Mouse (Mus musculus) bone marrow macrophage, adult 2 months (primary cell): Measurements from ENCODE around the gene Cinp. TPM values are rescaled to one million over a fixed set of nuclear protein-coding genes. Genes with fewer than 3 reads are reported as not detected.

Experiments
- H3K27ac ChIP-seq: 2 replicates; pipeline ENCODE4 v1.5.1; 2012; ENCODE audit warnings: low read depth, low read length; ENCODE audit not compliant: insufficient read depth
- H3K4me1 ChIP-seq: 2 replicates; pipeline ENCODE4 v1.6.1; 2012; ENCODE audit warnings: low read length; ENCODE audit not compliant: control insufficient read depth, insufficient read depth
- H3K4me3 ChIP-seq: 2 replicates; pipeline ENCODE4 v1.5.1; 2012; ENCODE audit warnings: mild to moderate bottlenecking, low read length, moderate library complexity; ENCODE audit not compliant: insufficient read depth
- CTCF ChIP-seq: IDR thresholded peaks from 2 replicates; pipeline ENCODE4 v1.5.1; 2012; ENCODE audit warnings: low read depth, mild to moderate bottlenecking, low read length, moderate library complexity
- POLR2A ChIP-seq: IDR thresholded peaks from 2 replicates; pipeline ENCODE4 v1.6.1; 2012; ENCODE audit warnings: mild to moderate bottlenecking, low read depth, low read length, borderline replicate concordance
- polyA plus RNA-seq: library from polyadenylated mRNA; stranded (reverse); fragments of >200 nt; gene quantifications from 2 replicates; pipeline ENCODE4 v1.2.4, GENCODE M21; 2012; ENCODE audit not compliant: missing spikeins, insufficient read depth, insufficient read length

The Cinp gene
- polyA plus RNA-seq, 1 experiment, result 35.7 TPM

GRCm38 (mm10) chr12:110846191-110846765, 42.7 kb downstream of the Cinp start:
- Histone ChIP-seq H3K27ac (no peak overlapping the region), H3K4me1 (peaks cover 27% of the 10 kb centered on the region), H3K4me3 (peak overlapping the region; percentile 68)
- TF ChIP-seq POLR2A, result no peak
- no peak for TF ChIP-seq CTCF

GRCm38 (mm10) chr12:110845131-110845880, 43.6 kb downstream of the Cinp start:
- H3K27ac ChIP-seq, result peak overlapping the region; percentile 88
- TF ChIP-seq POLR2A, result no peak
- TF ChIP-seq CTCF, result no peak
- H3K4me1 ChIP-seq, result peaks cover 24% of the 10 kb centered on the region
- peak overlapping the region; percentile 74 for H3K4me3 ChIP-seq

- TF ChIP-seq CTCF (no peak; the same call in 1 of the 2 replicates), POLR2A (no peak)
- peak overlapping the region; percentile 74 for H3K4me3 ChIP-seq
- H3K4me1 ChIP-seq, result peaks cover 24% of the 10 kb centered on the region
- peak overlapping the region; percentile 88 for H3K27ac ChIP-seq
Observed at GRCm38 (mm10) chr12:110844227-110845130, 44.5 kb downstream of the Cinp start.

DNA sequence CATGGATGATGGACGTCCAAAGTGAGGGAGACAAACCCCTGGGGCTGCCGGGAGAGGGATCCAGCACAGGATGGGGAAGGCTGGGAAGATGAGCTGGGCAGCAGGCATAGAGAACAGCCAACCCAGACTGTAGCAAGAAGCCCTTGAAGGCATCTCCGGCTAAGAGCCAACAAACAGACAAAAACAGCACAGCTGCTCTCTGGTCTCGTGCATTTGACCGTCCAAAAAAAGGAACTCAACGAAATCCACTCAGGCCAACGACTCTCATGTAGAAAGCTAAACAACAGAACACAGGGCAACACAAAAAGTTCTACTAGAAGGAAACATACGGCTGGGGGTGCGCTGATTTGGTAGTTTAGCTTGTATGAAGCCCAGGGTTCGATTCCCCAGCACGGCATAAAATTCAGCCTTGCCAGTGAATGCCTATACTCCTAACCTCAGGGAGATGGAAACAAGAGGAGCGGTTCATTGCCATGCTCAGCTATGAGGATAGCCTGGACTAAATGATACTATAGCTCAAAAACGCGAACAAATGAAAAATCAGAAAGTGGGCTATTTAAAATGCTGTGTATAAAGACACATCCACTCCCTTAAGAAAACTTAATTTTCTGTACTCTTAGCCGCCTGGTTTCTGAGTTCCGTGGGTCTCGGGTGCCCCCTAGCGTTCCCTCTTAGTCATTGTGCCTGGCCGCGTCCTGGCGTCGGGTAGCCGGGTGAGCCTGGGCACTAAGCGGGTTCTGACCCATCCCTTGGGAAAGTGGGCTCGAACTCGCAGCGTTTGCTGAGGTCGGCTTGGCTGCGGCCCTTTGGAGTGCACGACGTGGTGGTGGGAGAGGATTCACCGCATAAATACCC, 45.5 kb downstream of the Cinp start:
- peaks cover 24% of the 10 kb centered on the region for H3K4me1 ChIP-seq
- H3K4me3 ChIP-seq, result peak overlapping the region; percentile 74
- peak overlapping the region; percentile 88 for H3K27ac ChIP-seq
- TF ChIP-seq CTCF (peak; percentile 85), POLR2A (no peak)

GRCm38 (mm10) chr12:110841731-110842493, 47.0 kb downstream of the Cinp start:
- TF ChIP-seq POLR2A (no peak), CTCF (no peak)
- H3K4me1 ChIP-seq, result peaks cover 30% of the 10 kb centered on the region
- no peak overlapping the region for H3K4me3 ChIP-seq
- peak overlapping the region; percentile 82 for H3K27ac ChIP-seq

DNA sequence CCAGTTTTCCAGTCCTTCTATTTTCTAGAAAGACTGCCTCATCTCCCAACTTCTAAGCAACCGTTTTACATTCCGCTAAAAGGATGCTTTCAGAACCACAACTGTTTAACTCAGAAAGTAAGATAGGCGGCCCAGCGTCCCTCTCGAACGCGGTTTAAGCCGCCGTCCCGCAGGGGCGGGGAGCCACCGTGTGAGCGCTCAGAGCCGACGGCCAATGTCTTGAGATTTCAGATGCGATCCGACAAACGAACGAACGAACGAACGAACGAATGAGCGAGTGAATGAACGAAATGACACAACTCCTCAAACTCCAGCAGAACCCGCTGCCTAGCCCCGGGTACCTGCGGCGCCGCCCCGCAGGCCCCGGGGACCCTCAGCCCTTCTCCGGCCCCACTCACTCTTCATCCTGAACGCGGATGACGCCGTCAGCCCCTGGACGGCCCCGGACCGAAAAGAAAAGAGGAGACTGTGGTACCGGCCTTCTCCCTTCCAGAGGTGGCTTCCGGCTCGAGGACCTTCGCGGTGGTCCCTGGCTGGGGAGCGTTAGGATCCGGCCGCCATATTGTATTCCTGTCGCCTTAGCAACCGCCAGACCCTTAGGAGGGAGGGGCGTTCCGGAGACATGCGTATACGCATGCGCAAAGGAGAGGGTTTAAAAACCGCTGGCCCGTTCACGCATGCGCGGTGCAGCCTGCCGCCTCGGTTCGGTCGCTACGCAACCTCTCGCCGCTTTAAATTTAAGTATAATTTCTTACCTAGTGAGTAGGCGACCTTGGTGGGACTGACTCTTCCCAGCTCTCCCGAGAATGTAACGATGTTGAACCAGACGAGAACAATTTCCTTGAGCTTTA, 48.4 kb downstream of the Cinp start, which contains the start of gene Mok:
TSS of gene Mok (minus strand) at position 592 of the 851 bp plus-strand sequence.
- Histone ChIP-seq H3K4me3 (peak within 1 kb of the TSS; percentile 73), H3K4me1 (peaks cover 25% of the 10 kb centered on the region), H3K27ac (peak within 1 kb of the TSS; percentile 42; the same call in 1 of the 2 replicates)
- TF ChIP-seq CTCF (no peak), POLR2A (no peak)

DNA sequence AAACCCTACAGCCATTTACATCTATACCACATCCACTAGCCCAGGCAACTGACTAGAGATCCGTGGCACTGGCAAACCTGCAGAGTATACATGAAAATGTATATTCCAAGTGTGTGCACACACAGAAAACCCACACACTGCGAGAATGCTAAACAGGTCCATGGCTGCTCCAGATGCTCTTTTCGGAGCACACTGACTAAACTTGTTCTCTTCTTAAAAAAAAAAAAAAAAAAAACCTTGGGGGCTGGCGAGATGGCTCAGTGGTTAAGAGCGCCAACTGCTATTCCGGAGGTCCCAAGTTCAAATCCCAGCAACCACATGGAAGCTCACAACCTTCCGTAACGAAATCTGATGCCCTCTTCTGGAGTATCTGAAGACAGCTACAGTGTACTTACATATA, 51.1 kb downstream of the Cinp start:
- TF ChIP-seq CTCF, result no peak
- no peak for TF ChIP-seq POLR2A
- peaks cover 19% of the 10 kb centered on the region for H3K4me1 ChIP-seq

More for the DNA sequence above, 51.1 kb downstream of the Cinp start:
- H3K4me3 ChIP-seq, result no peak overlapping the region
- H3K27ac ChIP-seq, result no peak overlapping the region
